Mouse (Mus musculus): Measurements from ENCODE around the gene Rnf225. TPM values are rescaled to one million over a fixed set of nuclear protein-coding genes. Genes with fewer than 3 reads are reported as not detected.
"Not testable (repeated sequence)": the region's sequence is repeated elsewhere in the genome, so short reads cannot be mapped to it uniquely, and the experiment has no call there.

The Rnf225 gene
- under 1 TPM; 0.78 to 0.94 TPM for total RNA-seq (2021)

- intact Hi-C loops (cut with DNase I) = no loop called here
- DNase-seq (ENCODE audit: low spot score in 2 of 2) = no peak
Observed at GRCm38 (mm10) chr7:12927191-12927680, at the start of gene Rnf225. Gene Rnf225 (plus strand): TSS chr7:12927416.

- no peak for DNase-seq (ENCODE audit: low spot score in 2 of 2)
- intact Hi-C loops (cut with DNase I) = loop anchor here (5.0 kb wide), 1 partner anchor 63 kb away; the partner anchor contains the start of gene Zfp329
Observed at GRCm38 (mm10) chr7:12880036-12880435, 47.2 kb upstream of the Rnf225 start.

GRCm38 (mm10) chr7:12880497-12880896, 46.7 kb upstream of the Rnf225 start:
- DNase-seq (ENCODE audit: low spot score in 2 of 2) = not testable (repeated sequence)
- intact Hi-C loops (cut with DNase I) = loop anchor here (5.0 kb wide), 1 partner anchor 63 kb away; the partner anchor contains the start of gene Zfp329

DNA sequence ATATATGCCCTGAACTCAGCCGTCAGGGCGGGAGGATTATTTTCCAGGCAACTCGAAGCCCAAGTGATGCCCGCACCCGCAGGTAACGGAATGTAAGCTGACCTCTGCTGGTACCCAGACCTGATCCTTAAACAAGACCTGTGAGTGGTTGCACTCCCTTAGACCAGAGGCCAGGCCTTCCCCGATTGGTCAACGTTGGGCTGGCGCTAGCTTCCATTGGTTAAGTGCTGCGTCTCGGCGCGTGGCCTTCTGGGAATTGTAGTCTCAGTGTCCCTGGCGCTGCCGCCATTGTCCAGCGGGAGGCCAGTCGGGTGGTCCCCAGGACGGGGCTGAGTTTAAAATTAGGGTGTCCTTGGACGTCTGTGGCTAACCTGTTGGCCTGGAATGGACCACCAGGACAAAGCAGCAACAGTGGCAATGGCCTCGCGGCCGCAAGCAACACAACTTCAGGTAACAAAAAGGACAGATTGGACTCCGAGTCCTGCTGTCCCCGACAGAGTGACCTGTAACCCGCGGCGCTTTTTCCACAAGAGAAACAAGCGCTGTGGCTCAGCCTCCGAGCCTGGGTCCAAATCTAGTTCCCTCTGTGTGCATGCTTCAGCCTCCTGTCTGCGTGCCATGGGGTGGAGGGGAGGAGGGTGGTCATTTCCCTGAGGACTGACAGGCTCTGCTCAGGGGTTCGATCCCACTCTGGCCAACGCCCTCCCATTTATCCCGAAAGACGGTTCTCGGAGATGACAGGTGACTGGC, 46.1 kb upstream of the Rnf225 start, which contains the start of gene Zfp128:
TSS of gene Zfp128 (plus strand) at position 267 of the 750 bp plus-strand sequence.
- peak; percentile 96 to 98 for DNase-seq (ENCODE audit: low spot score in 2 of 2)
- intact Hi-C loops (cut with DNase I) = loop anchor here (1.0 to 5.0 kb wide), 2 partner anchors 16 to 64 kb away; partner anchors contain the start of genes Zfp329 and Zscan22

DNA sequence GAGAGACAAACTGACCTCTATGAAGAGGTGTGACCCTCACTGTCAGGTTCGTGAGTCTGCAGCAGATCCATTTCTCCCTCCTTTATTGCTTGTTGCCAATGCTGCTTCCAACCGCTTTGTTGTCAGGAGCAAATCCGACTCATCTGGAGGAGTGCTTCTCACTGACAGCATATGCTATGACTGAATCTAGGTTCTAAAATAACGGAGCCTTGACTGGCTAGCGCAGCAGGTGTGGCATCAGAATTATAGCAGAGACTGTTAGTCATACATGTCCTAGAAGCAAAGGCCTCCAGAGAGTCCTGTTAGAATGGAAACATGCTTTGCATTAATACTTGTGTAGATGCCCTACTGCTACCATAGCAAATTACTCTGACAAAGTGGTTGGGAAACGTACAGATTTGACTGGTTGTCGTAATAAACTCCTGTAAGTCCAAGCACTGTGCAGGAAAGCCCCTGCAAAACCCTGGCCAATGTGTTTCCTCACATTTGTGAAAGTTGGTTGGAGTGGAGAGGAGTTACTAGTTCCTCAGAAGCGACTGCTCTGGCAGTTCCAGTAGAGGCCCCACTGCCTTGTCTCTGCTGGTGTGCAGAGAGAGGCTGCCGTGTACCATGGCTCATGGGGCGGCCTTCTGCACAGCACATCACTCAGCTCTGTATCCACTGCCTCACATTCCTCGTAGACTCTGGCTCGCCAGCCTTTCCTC, 40.5 kb upstream of the Rnf225 start:
- peak in 1 of 2 experiments; percentile 53 for DNase-seq (ENCODE audit: low spot score in 2 of 2)
- intact Hi-C loops (cut with DNase I) = no loop called here

DNA sequence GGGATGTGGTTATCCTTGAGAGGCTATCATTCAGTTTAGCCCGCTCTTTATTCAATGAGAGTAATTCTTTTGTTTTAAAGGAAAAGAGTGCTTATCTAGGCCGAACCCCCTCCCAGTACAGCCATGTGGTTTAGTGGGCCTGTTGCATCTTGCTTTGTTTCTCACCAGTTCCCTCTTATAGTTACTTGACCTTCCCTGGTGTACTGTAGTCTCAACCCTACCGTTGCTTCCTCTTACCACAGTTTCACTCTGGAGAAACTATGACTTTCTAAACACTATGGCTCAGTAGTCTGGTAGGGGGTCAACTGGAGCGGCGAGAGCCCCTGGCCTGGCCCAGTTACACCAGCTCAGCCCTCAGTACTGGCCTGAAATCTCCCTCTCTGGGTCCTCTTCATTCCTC, 39.6 kb upstream of the Rnf225 start:
- DNase-seq (ENCODE audit: low spot score in 2 of 2) = no peak
- intact Hi-C loops (cut with DNase I) = no loop called here

- intact Hi-C loops (cut with DNase I) = loop anchor here (10.0 kb wide), 1 partner anchor 416 kb away; the partner anchor contains the start of gene Zfp606
- DNase-seq (ENCODE audit: low spot score in 2 of 2) = no peak
Observed at GRCm38 (mm10) chr7:12890928-12891327, 36.3 kb upstream of the Rnf225 start.

DNA sequence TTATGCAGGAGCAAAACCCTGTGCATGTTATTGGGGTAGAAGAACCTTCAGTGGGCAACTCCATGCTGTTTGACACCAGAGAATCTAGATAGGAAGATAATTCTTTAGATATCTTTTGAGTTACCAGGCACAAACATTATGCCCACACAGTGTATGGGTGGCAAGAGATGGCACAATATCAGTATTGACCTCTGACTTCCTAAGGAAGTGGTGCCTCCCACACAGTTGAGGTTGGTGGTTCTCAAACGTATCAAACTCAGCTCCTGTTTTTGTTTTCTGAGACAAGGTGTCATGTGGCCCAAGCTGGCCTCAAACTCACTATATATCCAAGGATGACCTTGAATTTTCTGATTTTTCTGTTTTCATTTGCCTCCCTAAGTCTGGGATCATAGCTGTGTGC, 35.9 kb upstream of the Rnf225 start:
- intact Hi-C loops (cut with DNase I) = loop anchor here (10.0 kb wide), 1 partner anchor 417 kb away; the partner anchor contains the start of gene Zfp606
- DNase-seq (ENCODE audit: low spot score in 2 of 2) = no peak

- DNase-seq (ENCODE audit: low spot score in 2 of 2) = peak; percentile 96 to 99
- intact Hi-C loops (cut with DNase I) = loop anchor here (1.0 to 10.0 kb wide), 2 partner anchors 17 to 423 kb away; partner anchors contain the start of genes Zfp128 and Zfp606
Observed at GRCm38 (mm10) chr7:12897655-12898410, 29.4 kb upstream of the Rnf225 start, which contains the start of gene Zscan22. Gene Zscan22 (plus strand): TSS chr7:12897815.

DNA sequence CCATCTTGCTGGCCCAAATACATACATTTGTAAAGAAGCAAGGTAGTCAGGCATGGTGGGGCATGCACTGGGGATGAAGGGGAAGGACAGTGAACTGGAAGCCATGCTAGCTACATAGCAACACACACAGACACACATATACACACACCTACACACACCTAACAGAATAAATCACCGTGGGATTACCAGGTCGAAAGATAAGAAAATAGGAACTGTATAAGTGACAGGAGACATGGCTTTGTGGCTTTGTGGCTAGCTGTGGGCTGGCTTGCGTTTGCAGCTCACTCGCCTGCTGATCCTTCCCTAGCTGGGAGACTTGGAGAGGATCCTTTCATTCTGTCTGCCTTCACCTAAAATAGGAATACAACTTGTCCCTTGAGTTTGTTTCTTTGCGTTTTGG, 25.7 kb upstream of the Rnf225 start:
- intact Hi-C loops (cut with DNase I) = no loop called here
- no peak for DNase-seq (ENCODE audit: low spot score in 2 of 2)

- intact Hi-C loops (cut with DNase I) = no loop called here
- no peak for DNase-seq (ENCODE audit: low spot score in 2 of 2)
Observed at GRCm38 (mm10) chr7:12903623-12904022, 23.6 kb upstream of the Rnf225 start.

DNA sequence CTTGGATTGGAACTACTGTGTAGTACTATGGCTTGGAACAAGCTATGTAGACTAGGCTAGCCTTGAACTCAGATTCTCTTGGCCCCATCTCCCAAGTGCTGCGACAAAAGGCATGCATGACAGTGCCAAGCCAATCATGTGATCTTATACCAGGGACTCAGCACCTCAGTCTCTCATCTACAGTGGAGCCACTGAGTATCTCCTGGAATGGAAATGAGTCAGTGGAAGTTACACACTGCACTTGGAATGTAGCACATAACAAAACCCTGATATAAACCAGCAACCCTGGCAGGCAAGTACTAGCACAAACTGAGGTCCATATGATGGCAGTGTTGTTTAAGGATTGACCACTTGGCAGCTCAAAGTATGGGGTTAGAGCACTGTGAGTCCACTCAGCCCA, 22.1 kb upstream of the Rnf225 start:
- intact Hi-C loops (cut with DNase I) = no loop called here
- DNase-seq (ENCODE audit: low spot score in 2 of 2) = no peak

- intact Hi-C loops (cut with DNase I) = no loop called here
- DNase-seq (ENCODE audit: low spot score in 2 of 2) = peak; percentile 80 to 82
Observed at GRCm38 (mm10) chr7:12909498-12909962, 17.7 kb upstream of the Rnf225 start.

DNA sequence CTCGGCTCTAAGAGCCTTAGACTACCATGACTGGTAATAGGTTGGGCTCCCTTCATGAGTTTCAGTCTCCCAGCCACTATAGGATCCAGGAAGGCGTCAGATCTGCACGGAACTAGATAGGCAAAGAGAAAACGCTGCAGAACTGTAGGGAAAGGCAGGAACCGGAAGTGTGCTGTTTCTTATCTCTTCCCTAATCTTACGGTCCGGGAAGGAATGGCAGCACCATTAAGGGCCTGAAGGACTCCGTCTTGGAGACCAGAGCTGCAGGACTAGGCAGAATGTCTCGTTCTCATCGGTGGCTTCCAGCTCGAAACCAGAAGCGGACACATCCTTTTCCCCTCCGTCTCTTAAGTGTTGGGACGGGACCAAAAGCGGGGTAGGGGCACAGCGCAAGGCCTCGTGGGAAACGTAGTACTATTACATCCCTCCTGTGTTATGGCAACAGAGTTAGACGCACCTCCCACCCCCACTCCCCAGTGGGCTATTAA, 17.0 kb upstream of the Rnf225 start:
- intact Hi-C loops (cut with DNase I) = loop anchor here (5.0 kb wide), 1 partner anchor 37 kb away; no protein-coding TSS in a partner anchor
- DNase-seq (ENCODE audit: low spot score in 2 of 2) = peak; percentile 71 to 74

- intact Hi-C loops (cut with DNase I) = loop anchor here (2.0 to 5.0 kb wide), 2 partner anchors 34 to 133 kb away; no protein-coding TSS in a partner anchor
- no peak for DNase-seq (ENCODE audit: low spot score in 2 of 2)
Observed at GRCm38 (mm10) chr7:12913556-12913955, 13.7 kb upstream of the Rnf225 start.

GRCm38 (mm10) chr7:12920495-12920894, 6.7 kb upstream of the Rnf225 start:
- intact Hi-C loops (cut with DNase I) = loop anchor here (5.0 kb wide), 3 partner anchors 47 to 117 kb away; partner anchors contain the start of genes Ube2m and Zfp324
- DNase-seq (ENCODE audit: low spot score in 2 of 2) = not testable (repeated sequence)

DNA sequence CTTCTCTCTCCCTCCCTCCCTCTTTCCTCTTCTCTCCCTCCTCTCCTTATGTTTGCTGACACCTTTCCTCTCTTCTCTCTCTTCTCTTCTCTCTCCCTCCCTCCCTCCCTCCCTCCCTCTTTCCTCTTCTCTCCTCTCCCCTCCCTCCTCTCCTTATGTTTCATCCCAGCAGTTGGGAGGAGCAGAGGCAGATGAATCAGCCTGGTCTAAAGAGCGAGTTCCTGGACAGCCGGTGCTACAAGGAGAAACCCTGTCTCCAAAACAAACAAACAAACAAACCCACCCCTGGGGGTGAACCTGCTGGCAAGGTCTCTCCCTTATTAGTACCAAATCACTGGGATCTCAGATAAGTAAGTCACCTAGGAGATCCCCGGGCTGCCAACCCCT, 5.9 kb upstream of the Rnf225 start:
- intact Hi-C loops (cut with DNase I) = loop anchor here (5.0 kb wide), 3 partner anchors 46 to 116 kb away; partner anchors contain the start of genes Ube2m and Zfp324
- DNase-seq (ENCODE audit: low spot score in 2 of 2) = no peak

DNA sequence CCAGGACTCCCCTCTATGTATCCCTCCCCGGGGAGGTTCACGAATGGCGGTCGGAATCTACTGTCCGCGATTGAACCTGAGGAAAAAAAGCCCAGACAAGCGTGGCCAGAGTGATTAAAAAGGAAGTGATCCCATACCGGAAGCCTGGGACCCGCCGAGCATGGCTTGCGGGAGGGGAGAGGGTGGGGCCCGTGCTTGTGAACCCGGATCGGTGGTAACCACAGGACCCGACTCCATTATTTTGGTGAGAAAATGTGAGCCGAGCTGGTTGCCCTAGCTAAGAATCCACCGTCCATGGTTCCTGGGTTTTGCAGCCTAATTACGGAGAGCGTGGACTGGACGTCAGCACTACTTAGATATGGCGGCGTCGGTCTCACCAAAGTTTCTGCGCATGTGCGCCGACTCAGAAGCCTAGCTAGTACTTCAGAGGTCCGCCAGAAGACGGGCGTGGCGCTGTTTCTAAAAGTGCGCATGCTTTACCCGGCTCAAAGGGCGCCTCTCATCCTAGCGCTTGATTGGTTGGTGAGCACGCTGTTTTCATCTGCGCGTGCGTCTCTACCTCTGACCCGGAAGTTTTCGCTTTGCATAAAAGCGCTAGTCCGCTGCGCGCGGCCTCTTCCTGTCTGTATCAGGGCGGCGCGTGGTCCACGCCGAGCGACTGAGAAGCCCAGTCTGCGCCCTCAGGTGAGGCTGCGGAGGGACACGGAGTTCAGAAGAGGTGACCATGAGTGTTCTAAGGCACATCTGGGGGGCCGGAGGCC, 5.3 kb upstream of the Rnf225 start, which contains the start of gene Rps5:
TSS of gene Rps5 (plus strand) at position 586 of the 761 bp plus-strand sequence.
- peak; percentile 99 to 100 for DNase-seq (ENCODE audit: low spot score in 2 of 2)
- intact Hi-C loops (cut with DNase I) = loop anchor here (5.0 kb wide), 3 partner anchors 45 to 115 kb away; partner anchors contain the start of genes Ube2m and Zfp324
